Mouse (Mus musculus): ENCODE data around the gene Magi3.

Magi3 gene

DNA sequence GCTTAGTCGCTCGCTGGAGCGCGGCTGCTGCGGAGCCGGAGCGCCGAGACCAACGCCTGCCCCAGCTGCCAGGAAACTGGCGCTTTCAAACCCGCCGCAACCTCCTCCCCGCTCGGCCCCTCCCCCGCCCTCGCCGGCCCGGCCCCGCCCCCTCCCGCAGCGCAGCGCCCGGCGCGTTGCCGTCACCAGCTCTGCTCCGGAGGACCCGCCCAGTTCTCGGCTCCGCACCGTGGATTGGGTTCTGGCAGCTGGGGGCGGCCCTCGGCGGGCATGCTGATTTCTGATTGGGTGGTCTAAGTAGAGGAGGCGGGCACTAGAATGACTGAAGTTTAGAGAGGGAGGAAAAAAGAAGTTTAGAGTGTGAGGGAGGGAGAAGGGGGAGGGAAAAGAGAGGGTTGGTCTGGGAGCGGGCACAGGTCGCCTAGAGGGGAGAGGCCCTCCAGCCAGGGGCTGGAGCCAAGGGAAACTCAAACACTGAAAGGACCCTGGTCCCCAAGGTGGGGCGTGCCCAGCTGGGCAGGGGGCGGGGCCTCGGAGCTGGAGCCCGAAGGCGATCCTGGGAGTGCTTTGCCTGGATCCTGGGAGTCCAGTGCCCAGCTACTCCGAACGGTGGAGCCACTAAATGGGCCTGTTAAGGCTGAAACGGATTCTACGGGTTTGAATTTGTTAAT, at the start of gene Magi3:
Gene Magi3, minus strand, starts transcription at position 80 of the 671 bp plus-strand sequence.
- peak; percentile 96 to 99 for DNase-seq

- no peak for DNase-seq
These were observed 44.5 kb upstream of the Magi3 start for GRCm38 (mm10) chr3:104264530-104265145.

GRCm38 (mm10) chr3:104260221-104260620, 40.0 kb upstream of the Magi3 start:
- DNase-seq, result no peak

GRCm38 (mm10) chr3:104259168-104259567, 39.0 kb upstream of the Magi3 start:
- no peak for DNase-seq

DNA sequence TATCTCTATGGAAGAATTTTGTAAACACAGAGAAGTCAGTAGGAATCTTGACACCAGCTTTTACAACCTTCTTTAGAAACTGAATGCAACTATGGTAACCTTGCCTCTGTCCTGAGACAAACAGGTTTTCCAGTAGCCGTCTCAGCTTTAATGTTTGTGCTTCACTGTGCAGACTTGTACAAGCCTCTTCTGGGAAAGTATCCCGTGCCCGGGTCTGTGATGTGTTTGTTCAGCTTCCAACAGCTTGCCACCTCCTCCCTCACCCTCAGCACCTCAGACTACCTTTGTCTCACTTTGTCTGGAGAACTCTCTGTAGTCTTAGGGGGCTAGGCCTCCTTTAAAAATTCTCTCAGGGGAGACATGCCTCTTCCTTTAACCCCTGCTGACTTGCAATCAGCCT, 36.9 kb upstream of the Magi3 start:
- no peak for DNase-seq

- no peak for DNase-seq
These were observed 33.6 kb upstream of the Magi3 start for GRCm38 (mm10) chr3:104253760-104254159.

- no peak for DNase-seq
These were observed 27.7 kb upstream of the Magi3 start for GRCm38 (mm10) chr3:104247850-104248249.

DNA sequence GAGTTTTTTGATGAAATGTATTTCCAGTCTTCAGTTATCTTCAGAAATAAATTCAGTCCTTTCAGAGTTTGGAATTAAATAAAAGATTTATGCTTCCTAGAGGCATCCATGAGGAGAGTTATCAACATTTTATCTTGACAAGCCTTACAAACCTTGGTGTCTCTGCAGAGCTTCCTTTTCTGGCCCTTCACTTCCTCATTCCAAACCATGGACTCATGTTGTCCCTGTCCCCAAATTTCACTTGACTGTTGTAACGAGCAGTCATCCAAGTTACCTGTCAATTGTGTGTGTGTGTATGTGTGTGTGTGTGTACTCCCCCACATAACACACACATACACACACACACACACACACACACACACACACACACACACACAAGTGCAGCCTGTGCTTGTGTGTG, 26.9 kb upstream of the Magi3 start:
- DNase-seq, result no peak

DNA sequence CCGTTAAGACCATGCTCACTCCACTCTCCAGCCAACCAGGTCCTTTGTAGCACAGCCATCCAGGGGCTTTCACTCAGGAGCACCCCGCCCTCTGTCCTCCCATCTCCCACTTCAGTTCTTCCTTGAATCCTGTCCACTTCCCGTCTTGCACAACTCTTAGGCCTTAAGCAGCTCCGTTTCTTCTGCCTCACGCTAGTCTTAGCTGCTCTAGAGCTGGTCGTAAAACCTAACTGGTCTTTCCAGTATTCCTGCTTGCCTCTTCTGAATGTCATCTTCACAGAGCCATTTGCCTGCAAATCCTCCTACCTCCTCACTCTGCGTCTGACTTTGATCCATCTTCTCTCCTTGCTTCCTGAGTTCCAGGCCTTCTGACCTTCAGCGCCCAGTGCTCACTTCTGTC, 24.2 kb upstream of the Magi3 start:
- no peak for DNase-seq

DNA sequence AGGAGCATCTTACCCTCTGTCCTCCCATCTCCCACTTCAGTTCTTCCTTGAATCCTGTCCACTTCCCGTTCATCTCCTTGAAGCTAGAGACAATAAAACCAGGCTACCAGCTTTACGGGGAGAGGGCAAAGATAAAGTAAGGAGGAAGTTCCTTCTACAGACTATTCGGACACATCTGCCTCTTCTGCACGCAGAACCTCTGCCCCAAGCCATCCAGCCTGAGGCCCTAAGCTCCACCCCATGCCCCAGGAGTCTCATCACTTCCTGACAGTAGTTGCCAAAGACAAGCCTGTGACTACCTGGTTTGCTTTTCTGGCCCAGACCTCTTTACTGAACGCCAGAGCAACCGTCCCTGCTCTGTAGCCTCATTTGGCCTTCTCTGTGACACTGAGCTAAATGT, 23.8 kb upstream of the Magi3 start:
- DNase-seq, result no peak

DNA sequence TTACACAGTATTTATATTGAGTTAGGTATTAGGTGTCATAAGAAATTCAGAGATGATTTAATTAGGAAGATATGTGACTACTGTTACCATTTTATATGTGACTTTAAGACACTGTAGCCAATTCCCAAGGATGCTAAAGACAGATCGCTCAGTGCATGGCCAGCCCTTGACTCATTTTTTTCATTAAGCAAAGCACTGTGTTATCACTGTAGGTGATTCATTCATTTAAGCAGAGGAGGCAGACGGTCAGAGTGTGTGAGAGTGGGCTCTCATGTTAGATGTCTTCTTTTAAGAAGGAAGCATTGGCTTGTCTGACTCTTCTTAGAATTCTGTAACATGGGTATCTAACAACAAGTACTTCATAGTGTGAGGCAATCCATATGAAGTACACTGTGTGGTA, 19.6 kb upstream of the Magi3 start:
- DNase-seq, result no peak

- no peak for DNase-seq
These were observed 19.2 kb upstream of the Magi3 start for GRCm38 (mm10) chr3:104239376-104239775.

DNA sequence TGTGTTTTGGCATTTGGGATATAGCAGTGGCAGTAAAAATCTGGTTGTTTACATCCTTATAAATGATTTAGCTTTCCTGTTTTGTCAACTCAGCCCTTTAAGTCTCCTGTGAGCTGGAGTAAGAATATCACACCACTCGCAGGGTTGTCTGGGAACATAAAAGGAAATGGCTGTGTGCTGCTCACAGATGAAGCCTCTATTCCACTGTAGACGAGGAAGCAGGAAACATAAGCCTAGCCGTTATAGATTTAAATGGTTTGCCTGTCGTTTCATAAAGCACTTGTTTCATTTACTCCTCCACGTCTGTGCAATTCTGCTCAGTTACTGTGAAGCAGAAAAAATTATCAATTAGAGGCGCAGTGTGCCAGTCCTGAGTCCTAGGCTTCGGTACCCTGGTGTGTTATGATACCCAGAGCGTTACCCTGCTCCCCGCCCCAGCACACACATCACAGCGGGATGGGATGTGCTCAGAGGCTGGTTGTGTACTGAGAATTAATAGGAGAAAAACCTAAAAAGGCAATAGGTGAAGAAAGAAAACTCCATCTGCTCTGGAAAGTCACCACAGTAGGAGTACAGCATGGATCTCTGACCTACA, 17.8 kb upstream of the Magi3 start:
- no peak for DNase-seq

DNA sequence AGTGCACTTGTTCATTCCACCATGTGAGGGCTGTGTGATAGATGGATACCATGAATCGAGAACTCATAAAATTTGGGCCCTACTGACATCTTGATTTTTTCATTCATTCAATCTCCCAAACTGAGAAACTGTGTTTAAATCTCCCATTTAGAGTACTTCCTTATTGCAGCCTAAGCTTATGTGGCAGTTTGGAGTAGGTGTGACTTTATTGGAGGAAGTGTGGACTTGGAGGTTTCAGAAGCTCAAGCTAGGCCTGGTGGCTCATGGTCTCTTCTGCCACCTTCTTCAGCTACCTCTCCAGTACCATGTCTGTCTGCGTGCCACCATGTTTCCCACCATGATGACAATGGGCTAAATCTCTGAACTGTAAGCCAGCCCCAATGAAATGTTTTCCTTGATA, 15.9 kb upstream of the Magi3 start:
- DNase-seq, result no peak

- DNase-seq, result no peak
These were observed 14.9 kb upstream of the Magi3 start for GRCm38 (mm10) chr3:104235099-104235498.

DNA sequence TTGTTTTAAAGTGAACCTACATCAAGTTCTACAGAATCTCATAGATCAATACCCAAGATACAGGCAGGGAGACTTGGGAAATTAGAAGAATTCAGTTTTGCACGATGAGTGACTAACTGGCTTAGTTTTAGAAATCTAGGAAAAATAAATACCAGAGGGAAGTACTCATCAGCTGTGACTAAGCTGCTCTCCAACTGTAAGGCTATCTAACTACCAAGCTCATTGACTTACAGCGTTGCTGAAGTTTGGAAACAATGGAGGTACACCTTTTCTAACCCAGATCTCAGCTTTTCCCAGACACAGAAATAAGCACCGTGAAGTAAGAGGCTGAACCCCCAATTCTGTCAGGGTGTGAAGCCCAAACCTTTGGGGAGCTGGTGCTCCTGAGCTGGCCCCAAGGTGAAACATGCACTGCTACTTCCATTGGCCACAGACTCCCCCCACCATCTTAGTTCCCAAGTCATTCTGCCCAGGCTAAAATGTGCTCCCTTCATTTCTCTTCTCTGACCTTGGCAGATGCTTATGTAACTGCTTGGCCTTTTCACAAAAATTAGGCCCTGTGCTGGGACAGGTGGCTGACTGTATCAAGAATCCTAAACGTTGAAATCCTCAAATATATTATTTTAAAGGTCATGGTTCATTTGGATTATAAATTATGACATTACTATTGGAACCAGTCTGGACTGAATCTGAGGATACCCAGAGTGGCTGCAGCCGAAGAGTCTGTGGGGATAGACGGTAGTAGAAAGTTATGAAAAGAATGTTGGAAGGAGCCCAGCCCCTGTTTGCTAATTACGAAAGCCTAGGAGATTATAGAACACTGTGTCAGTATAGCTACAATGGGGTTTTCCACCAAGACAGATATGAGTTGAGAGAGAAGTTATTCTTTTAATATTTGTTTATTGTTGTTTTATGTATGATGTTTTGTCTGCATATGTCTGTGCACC, 13.5 kb upstream of the Magi3 start:
- DNase-seq, result no peak

DNA sequence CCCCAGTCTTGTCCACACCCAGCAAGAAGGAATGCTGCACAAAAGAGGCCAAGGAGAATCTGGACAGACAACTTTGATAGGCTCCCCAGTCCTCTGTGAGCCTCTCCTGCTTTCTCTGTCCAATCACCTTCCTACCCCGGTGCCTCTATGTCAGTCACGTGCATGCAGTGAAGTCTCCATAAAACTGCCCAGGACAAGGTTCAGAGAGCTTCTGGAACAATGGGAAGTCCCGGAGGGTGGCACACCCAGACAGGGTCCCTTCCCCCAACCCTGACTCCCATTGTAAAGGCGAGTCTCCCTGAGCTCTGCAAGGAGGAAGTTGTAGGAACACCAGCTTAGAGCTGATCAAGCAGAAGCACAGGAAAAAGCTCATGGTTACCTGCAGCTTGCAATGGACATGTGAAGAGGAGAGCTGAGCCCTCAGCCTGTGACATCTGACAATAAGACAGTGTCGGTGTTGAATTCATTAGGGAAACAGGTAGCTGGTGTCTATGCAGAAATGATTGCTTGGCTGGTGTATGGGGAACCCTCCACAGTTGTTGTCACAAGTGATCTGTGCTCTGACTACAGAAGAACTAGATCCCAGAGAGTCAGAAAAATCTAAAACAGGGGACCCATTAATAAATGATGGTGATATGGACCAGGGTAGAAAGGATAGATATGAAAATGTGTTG, 7.4 kb upstream of the Magi3 start:
- peak; percentile 31 to 46 for DNase-seq

GRCm38 (mm10) chr3:104226731-104227130, 6.6 kb upstream of the Magi3 start:
- peak in 1 of 2 experiments; percentile 25 for DNase-seq

- DNase-seq, result no peak
These were observed 982 bp upstream of the Magi3 start for GRCm38 (mm10) chr3:104221156-104221555.

DNA sequence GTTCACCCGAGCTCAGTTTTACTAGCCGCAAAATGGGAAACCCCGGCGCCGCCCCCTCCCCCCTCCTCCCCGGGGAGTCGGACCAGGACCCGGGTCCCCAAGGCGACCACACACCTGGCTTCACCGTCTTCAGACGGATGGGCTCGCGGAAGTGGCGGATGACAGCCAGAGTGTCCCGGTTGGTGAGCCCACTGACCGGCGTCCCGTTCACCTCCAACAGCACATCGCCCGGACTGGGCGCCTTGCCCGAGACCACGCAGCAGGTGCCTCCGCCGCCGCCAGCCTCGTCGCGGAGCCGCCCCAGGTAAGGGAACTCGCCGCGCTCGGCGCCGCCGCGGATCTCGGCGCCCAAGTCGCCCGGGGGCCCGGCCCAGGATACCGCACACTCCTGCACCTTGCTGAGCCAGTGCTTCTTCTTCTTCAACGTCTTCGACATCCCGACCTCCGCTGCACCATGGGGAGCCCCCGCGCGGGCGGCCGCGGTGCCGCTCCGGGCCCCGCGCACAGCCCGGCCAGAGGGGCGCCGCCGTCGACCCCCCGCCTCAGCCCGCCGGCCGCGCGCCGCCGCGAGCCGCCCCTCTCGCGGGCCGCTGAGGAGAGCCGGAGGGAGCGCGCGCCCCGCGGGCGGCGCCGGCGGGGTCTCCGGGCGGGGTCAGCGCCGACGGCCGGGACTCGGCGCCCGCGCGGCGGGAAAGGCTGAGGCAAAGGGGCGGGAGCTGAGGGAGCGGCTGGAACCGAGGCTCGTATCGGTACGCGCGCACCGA, 461 bp downstream of the Magi3 start:
- peak; percentile 64 to 76 for DNase-seq

DNA sequence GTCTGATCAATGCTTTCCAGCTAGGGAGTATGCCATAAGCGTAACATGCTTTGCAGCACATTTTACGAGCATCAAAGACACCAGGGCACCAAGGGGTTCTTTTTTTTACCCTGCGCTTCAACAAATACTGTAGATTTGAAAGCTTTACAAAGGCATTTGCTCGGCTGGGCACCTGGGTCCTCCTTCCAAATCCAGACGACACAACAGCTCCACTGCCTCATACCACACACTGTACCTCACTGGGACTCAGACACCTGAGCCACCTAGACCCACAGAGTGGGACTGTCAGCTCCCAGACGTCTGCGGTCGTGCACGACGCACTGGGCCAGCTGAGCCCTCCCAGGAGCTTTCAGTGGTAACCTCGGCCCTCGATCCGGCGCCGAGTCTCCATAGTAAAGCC, 1.2 kb downstream of the Magi3 start:
- peak; percentile 36 to 55 for DNase-seq

- no peak for DNase-seq
These were observed 30.4 kb downstream of the Magi3 start for GRCm38 (mm10) chr3:104189823-104190222.

Measured in kidney, postnatal 4 days (tissue).